Mouse (Mus musculus): ENCODE results near the gene Gripap1. TPM values are rescaled to one million over a fixed set of nuclear protein-coding genes. Genes with fewer than 3 reads are reported as not detected.
"Not testable (repeated sequence)": the region's sequence is repeated elsewhere in the genome, so short reads cannot be mapped to it uniquely, and the experiment has no call there.

Gene Gripap1
- total RNA-seq, 2 experiments from 2014 or later, result 52.0 to 64.8 TPM

DNA sequence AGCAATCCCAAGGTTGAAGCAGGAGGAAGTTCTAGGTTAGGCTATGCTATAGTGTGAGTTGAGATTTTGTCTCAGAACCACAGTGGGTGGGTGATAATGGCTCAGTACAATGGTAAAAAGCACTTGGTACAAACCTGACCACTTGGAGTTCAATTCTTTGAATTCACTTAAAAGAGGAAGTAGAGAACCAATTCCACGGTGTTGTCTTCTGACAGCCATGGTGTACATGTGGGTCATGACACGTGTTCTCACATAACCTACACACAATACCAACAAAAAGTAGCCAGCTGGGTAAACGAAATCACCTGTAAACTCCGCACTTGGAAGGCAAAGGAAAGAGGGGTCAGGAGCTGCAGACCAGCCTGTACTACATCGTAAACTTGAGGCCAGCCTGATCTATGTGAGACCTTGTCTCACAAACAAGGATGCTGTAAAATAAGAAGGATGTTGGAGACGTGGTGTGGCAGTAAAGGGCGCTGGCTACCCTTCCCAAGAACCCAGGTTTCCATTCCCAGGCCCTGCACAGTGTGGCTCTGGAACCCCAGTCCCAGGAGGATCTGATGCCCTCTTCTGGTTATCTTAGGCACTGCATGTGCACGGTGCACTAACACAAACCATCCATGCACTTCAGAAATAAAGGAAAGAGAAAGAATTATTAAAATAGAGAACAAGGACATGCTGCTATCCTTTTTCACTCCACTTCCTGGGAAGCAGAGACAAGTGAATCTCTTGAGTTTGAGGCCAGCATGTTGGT is 13.1 kb upstream of the Gripap1 start:
- DNase-seq (ENCODE audit: low spot score in 2 of 2), result no peak

DNA sequence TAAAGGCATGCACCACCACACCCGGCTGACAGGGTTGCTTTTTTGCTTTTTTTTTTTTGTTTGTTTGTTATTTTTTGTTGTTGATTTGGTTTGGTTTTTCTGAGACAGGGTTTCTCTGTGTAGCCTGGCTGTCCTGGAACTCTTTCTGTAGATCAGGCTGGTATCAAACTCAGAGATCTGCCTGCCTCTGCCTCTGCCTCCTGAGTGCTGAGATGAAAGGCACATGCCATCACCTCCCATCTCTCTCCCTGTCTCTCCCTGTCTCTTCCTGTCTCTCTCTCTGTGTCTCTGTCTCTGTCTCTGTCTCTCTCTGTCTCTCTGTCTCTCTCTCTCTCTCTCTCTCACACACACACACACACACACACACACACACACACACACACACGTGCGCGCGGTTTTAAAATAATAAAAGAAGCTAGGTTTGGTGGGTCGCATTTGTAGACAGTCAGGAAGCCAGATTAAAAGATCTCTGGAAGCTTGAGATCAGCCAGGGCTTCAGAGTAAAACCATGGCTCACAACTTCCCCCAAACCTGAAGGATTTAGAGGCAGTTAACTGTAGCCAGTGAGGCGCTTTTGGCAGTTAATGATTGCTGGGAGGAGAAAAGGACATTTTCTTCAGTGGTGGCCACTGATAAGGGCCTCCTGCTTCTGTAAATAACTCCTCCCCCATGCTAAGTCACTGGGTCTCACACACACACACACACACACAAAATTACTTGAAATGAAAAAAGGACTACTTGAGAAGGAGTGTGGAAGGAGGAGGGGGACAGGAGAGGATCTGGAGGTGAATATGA is 10.9 kb upstream of the Gripap1 start:
- no peak for DNase-seq (ENCODE audit: low spot score in 2 of 2)

DNA sequence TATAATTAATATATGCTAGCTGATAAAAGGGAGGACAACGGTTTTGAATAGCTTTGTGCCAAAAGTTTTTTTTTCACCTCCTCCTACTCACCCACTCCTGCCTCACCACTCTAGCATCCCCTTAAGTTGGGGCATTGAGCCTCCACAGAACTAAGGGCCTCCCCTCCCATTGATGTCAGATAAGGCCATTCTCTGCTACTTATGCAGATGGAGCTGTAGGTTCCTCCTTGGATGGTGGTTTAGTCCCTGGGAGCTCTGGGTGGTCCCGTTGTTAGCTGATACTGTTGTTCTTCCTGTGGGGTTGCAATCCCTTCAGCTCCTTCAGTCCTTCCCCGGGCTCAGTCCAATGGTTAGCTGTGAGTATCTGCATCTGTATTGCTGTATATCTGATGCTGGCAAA is 10.3 kb upstream of the Gripap1 start:
- DNase-seq (ENCODE audit: low spot score in 2 of 2), result no peak

DNA sequence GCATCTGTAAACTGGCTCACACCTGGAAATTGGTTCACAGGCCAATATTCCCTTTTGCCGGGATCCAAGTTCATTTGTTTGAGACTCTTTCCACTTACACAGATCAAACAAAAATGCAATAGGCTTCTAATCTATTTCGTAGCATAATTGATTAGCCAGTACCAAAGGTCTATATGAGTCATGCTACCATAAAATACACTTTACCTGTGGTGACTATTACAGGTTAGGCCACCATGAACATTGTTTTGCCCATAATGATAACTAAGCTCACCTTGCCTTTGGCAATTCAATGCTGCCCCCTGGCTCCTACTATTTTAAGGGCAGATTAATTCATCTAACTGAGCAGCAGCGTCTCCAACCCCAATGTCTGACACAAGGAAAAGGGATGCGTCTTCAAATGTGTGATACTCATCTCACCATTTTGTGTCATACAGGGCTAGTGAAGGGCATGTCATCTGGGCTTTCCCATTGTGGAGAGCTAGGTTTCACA is 6.9 kb upstream of the Gripap1 start:
- DNase-seq (ENCODE audit: low spot score in 2 of 2), result no peak

DNA sequence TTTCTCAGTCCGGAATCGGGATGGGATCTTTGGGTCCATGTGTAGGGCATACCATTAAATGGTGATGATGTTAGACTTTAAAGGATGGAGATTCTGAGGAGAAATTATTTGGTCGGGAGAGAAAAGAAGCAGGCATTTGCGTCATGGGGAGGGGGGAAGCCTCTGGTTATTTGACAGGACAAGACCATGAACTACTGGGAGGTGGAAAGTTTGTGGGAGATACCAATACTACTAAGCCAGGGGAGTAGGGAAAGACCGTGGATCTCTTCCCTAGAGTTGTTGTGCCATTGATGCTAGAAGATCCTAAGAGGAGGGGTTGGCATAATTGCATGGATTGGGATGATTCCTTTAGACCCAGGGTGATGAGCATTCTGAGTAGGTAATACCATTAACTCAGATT is 744 bp downstream of the Gripap1 start:
- DNase-seq (ENCODE audit: low spot score in 2 of 2), result no peak

DNA sequence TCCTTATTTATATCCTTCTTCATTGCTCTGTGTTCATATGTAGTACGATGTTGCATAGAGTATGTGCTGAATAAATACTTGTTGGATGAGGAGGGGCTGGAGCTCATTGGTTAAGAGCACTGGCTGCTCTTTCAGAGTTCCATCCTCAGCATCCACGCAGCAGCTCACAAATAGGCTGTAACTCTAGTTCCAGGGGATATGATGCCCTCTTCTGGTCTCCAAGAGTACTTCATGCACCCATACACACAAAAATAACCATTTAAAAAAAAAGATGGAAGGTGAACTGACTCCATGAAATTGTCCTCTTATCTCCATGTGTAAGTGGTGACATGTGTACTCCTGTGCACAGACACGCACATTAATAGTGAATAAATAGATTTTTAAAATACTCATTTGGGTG is 3.8 kb downstream of the Gripap1 start:
- DNase-seq (ENCODE audit: low spot score in 2 of 2), result no peak

DNA sequence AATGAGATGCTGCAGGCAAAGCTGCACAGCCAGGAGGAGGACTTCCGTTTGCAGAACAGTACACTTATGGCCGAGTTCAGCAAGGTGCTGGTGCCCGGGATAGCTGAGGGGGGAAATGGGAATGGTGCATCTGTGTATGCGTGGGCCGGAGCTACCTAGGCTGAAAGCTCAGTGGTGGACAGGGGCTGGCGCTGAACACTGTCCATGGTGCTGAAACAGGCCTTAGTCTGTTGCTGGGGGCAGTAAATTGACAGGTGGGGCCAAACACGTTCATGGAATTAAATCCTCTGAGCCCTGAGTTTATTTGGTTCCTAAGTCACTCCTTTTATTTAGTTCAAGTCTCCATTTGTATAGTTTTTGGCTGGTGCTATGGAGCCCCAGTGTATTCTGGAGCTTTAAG is 5.5 kb downstream of the Gripap1 start:
- no peak for DNase-seq (ENCODE audit: low spot score in 2 of 2)

DNA sequence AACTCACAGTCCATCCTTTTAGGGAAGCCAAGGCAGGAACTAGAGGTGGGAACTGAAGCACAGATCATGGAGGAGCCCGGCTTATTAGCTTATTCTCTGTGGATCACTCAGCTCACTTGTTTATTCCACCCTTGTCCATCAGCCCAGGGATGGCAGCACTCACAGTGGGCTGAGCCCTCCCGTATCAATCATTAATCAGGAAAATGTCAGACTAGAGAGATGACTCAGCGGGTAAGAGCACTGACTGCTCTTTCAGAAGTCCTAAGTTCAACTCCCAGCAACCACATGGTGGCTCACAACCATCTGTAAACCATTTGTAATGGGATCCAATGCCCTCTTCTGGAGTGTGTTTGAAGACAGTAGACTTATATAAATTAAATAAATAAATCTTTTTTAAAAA is 7.8 kb downstream of the Gripap1 start:
- DNase-seq (ENCODE audit: low spot score in 2 of 2), result no peak

DNA sequence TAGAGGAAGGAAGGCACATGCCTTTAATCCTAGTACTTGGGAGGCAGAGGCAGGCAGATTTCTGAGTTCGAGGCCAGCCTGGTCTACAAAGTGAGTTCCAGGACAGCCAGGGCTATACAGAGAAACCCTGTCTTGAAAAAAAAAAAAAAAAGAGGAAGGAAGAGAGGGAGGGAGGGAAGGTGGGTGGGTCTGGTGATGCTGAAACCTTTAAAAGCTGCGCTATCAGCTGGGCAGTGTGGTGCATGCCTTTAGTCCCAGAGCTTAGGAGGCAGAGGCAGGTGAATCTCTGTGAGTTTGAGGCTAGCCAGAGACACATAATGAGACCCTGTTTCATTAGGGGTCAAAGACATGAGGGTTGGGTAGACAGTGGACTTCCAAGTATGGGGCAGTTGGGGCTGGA is 12.6 kb downstream of the Gripap1 start:
- not testable (repeated sequence) for DNase-seq (ENCODE audit: low spot score in 2 of 2)

DNA sequence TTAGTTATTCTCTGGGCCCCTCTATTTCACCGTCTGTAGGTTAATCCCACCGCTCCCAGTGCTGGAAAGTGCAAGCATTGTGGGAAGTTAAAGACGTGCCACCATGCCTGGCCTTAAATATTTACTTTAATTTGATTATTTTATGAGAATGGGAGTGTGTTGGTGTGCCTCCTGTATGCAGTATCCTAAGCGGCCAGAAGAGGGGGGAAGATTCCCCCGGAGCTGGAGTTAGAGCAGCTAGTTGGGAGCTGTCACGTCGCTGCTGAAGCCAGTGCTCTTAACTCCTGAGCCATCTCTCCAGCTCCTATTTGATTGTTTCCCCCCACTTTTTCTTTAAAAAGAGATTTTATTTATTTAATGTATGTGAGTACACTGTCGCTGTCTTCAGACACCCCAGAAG is 25.5 kb downstream of the Gripap1 start:
- DNase-seq (ENCODE audit: low spot score in 2 of 2), result not testable (repeated sequence)

DNA sequence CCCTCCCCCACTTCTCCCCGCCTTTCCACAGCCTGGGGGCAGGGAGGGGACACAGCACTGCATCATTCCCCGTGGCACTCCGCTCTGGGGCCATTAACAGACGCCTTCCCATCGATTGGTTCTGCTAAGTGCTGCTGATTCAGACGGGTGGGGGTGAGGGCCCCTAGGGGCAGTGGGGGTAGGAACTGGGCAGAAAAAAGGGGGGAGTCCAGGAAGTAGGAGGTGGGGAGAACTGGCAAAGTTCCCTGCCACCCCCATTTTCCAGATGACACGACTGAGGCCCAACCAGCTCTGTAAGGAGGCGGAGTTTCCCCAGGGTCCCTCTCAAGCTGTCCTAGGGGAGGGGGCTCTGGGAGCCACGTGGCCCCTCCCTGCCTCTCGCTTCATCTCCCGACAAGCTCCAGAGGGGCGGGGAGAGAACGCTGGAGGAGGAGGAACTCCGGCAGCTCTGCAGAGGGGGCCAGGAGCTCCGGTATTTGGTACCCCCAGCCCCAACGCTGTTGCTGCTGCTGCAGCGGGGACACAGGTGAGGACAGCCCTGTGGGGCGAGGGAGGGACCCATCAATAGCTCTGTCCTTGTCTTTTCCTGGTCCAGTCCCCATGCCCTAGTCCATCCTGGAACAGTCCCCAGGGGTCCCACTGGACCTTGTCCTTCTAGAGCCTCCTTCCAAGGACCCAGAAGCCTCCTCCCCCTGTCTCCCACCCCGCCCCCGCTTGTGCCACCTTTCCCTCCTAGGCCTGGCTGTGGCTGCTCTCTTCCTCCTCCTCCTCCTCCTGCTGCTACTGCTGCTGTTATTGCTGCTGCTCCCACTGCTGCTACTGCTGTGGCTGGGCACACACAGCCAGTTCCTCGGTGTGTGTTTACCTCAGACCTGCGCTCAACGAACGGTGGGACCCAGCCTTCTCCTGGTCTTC is 32.6 kb downstream of the Gripap1 start, which contains the start of gene Kcnd1:
Kcnd1 (plus strand) TSS at position 425 of the 915 bp plus-strand sequence.
- no peak for DNase-seq (ENCODE audit: low spot score in 2 of 2)

DNA sequence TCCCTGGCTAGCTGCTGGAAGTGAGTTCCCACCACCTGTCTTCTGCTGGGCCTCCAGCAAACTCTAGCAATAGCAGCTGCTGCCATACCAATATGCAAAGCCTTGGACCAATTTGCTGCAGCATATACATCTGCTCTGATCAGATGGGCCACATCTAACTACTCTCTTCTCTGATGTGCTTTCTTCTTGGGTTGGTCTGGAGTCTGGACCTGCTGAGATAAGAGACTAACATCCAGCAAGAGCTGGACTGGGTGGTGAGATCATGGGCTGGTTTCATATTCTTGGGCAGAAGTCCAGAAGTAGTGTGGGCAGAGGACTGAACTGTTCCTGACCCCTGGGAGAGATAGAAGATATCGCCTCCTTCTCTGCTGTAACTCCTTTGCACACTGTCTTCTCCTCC is 47.6 kb downstream of the Gripap1 start:
- no peak for DNase-seq (ENCODE audit: low spot score in 2 of 2)

DNA sequence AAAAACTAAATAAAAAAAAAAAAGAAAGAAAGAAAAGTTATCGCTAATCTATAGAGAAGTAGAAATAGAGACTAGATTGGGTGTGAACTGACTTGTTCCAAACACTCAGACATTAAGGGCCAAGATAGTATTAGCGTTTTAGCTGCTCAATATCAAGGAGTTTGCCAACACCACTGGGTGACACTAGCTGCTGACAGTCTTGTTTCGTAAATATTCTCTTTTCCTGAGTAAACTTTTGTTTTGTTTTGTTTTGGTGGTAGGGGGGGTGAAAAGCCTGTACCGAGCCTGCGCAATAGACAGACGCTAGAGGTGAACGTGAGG is 51.2 kb downstream of the Gripap1 start:
- no peak for DNase-seq (ENCODE audit: low spot score in 2 of 2)

DNA sequence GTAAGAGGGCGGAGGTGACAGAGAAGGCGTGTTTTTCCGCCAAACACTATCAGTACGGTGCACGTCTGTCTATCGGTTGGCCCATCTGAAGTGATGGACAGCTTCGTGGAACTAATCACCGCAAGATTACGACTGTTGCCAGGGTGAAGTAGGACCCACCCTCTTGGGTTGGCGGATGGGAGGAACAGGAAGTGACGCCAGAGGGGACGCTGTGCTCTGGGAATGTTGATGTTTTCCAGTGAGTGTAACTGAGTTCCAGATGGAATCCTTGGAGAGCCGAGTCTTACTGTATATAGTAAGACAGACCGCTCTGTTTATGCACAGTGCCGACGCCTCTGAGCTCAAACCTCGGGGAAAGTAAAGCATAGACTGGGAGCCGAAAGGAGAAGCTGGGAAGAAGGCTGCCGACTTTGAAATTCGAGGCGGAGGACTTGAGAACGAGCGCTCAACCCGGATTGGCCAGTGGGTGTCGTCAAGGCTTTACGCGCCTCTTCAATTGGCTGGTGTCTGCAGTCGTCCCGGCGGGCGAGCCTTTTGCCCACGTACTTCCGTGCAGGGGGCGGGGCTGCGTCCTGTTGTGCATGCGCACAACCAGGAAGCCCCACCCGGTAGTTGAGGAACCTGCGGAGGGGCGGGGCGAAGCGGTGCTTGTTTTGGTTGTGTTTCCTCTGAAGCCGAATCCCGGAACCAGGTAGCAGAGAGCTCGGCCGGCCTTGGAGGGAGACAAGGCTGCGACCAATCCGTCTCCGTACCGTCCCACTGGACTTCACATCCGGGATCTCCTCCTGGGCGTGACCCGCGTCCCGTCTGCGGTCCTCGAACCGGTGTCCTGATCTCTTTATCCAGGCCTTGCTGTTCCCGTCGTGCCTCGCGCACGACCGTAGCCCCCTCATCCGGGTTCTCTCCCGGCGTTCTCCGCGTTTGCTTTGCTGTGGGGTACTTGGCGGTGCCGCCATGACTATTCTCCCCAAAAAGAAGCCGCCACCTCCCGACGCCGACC is 51.9 kb downstream of the Gripap1 start, which contains the start of gene Otud5:
Otud5 (plus strand) TSS at position 202 of the 1,000 bp plus-strand sequence.
- peak; percentile 67 to 81 for DNase-seq (ENCODE audit: low spot score in 2 of 2)

DNA sequence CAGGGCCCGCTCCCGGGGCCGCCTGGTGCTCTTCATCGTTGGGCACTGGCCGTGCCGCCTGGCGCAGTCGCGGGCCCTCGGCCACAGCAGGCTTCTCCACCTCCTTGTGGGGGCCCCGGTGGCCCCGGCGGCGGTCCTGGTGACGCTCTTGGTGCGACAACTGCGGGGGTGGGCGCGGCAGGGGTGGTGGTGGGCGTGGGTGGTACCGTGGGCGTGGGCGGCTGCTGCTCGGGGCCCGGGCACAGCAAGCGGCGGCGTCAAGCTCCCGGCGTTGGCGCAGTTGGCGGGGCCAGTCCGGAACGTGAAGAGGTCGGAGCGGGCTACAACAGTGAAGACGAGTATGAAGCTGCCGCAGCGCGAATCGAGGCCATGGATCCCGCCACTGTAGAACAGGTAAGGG is 52.8 kb downstream of the Gripap1 start:
- DNase-seq (ENCODE audit: low spot score in 2 of 2), result no peak

DNA sequence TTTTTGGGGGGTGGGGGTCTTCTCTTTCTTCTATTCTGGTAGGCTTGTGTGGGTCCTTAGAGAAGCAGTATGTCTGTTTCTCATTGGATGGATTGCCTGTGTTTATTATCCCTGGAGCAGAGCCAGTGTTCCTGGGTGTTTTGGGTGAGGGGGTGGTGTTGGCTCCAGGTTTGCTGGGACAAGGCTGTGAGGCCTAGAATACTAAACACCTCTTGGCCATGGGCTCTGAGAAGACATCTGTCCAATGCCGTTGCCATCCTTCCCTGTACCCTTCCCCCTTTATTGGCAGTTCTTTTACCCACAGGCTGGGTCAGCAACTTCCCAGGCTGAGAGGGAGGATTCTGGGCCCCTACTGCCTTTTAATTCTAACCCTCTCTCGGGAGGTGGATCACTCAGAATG is 58.3 kb downstream of the Gripap1 start:
- DNase-seq (ENCODE audit: low spot score in 2 of 2), result no peak

DNA sequence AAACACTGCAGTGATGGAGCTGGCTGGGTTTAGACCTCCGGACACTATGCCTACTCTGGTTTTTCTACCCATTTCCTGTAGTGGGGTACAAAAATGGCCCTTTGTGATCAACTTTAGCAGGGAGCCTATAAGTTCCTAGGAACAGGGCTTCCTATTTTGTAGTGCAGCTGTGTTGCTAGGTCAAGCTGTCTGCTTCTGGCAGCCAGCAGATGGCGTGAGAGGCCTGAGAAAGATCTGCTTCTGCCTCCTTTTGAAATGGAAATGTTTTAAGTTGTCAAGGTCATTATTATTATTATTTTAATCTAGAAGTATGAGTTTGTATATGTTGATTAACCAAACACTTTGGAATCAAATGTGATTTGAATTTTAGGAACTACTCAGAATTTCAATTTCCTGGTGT is 65.0 kb downstream of the Gripap1 start:
- DNase-seq (ENCODE audit: low spot score in 2 of 2), result no peak

DNA sequence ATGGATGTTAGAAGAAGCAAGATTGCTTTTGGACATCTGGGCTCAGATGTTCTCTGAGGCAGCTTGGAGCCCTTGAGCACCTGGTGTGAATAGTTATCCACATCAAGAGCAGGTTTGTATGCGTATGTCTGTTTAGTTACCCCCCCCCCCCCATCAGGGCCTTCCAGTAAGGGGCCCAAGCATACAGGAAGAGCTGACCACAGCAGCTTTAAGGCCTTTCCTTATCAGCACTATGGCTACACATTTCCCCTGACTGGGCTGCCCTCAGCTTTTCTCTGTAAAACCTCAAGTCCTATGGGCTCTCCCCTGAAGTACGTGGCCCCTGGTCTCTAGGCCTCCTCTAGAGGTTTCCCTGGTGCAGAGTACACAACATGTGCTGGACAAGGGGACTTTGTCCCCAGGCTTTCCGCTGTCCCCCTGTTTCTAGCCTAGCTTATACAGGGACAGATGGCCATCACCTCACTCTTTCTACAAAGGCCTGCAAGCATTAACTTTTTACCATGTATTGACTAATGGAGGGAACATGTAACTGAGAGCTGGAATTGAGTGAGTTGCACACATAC is 69.7 kb downstream of the Gripap1 start:
- DNase-seq (ENCODE audit: low spot score in 2 of 2), result no peak

DNA sequence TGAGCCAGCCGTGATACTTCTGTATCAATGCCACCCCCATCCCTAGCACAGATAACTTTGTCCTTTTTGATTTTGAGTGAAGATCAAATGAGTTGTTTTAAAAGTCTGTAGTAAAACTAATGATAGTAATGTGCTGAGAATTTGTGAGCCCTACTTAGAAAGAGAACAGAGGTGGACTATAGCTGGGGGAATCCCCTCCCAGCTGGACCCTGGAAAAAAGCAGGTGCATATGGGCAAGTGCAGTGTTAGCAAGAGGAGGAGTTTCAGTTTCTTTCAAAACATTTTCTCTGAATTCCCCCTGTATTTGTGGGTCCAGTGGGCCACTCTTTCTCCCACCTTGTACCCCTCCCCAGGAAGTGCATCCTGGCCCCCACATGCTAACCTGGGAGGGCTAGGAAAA is 73.6 kb downstream of the Gripap1 start:
- no peak for DNase-seq (ENCODE audit: low spot score in 2 of 2)

DNA sequence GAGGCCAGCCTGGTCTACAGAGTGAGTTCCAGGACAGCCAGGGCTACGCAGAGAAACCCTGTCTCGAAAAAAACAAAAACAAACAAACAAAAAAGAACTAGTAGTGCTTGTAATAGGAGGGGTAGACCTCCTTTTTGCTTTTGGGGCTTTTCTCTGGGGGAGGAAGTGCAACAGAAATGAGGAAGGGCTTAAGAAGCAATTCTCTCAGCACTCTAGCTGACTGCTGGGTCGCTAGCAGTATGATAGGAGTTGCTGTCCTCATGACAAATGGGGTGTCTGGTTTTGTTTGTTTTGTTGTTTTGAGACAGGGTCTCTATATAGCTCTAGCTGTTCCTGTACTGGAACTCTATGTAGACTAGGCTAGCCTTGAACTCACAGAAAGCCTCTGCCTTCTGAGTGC is 75.0 kb downstream of the Gripap1 start:
- no peak for DNase-seq (ENCODE audit: low spot score in 2 of 2)
